Mouse (Mus musculus): ENCODE results near the gene Olfr984. TPM values are rescaled to one million over a fixed set of nuclear protein-coding genes. Genes with fewer than 3 reads are reported as not detected.

Gene Olfr984
- polyA plus RNA-seq, 1 experiment from 2014 or later = not detected

DNA sequence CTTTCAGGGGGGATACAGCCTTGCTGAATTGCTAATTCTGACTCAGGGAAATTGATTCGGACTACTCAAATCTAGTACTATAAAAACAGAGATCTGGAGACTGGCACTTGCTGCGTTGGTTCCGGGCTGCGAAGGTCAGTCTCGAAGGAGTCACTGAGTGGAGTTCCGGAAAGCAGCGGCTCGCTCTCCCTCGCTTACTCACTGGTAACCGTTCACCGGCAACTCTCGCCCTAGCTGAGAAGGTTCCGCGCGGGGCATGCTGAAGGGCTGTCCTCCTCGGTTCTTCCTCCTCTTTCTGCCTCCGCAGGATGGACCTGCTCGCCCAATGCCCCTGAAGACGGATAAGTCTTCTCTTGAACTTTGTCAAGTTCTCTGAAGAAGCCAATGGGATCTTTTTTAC, 63.9 kb downstream of the Olfr984 start:
- Histone ChIP-seq H3K27ac (replicated peaks) (no peak overlapping the region), H3K4me2 (replicated peaks) (no peak overlapping the region), H3K9ac (replicated peaks) (no peak overlapping the region), H3K9me3 (no peaks in the 10 kb centered on the region), H3K27me3 (no peaks in the 10 kb centered on the region), H3K36me3 (no peaks in the 10 kb centered on the region), H3K4me3 (no peak overlapping the region), H3K4me1 (no peaks in the 10 kb centered on the region)
- ATAC-seq (ENCODE audit: low FRiP score, low read depth) = no peak
- 91% methylated on average over 19 of the region's 19 CpGs for WGBS

Other genes starting within 250 kb of the Olfr984 start
- gene Olfr972, start 247.8 kb downstream of the Olfr984 start, polyA plus RNA-seq (2016; fragmentation: Nextera tagmentation; extraction: Ambion mirVana) = not detected in 2 replicates
- not detected in 2 replicates for gene Olfr229, start 206.9 kb downstream of the Olfr984 start, polyA plus RNA-seq (2016; fragmentation: Nextera tagmentation; extraction: Ambion mirVana)
- gene Olfr974, start 176.7 kb downstream of the Olfr984 start, polyA plus RNA-seq (2016; fragmentation: Nextera tagmentation; extraction: Ambion mirVana) = not detected in 2 replicates
- not detected in 2 replicates for gene Olfr975, start 162.2 kb downstream of the Olfr984 start, polyA plus RNA-seq (2016; fragmentation: Nextera tagmentation; extraction: Ambion mirVana)
- not detected in 2 replicates for gene Olfr976, start 153.1 kb downstream of the Olfr984 start, polyA plus RNA-seq (2016; fragmentation: Nextera tagmentation; extraction: Ambion mirVana)
- not detected in 2 replicates for gene Olfr978, start 122.1 kb downstream of the Olfr984 start, polyA plus RNA-seq (2016; fragmentation: Nextera tagmentation; extraction: Ambion mirVana)
- gene Olfr979, start 110.7 kb downstream of the Olfr984 start, polyA plus RNA-seq (2016; fragmentation: Nextera tagmentation; extraction: Ambion mirVana) = not detected in 2 replicates
- gene Olfr980, start 104.6 kb downstream of the Olfr984 start, polyA plus RNA-seq (2016; fragmentation: Nextera tagmentation; extraction: Ambion mirVana) = not detected in 2 replicates
- gene Olfr981, start 92.7 kb downstream of the Olfr984 start, polyA plus RNA-seq (2016; fragmentation: Nextera tagmentation; extraction: Ambion mirVana) = not detected in 2 replicates
- not detected in 2 replicates for gene Olfr982, start 40.4 kb downstream of the Olfr984 start, polyA plus RNA-seq (2016; fragmentation: Nextera tagmentation; extraction: Ambion mirVana)
- gene Olfr983, start 20.6 kb downstream of the Olfr984 start, polyA plus RNA-seq (2016; fragmentation: Nextera tagmentation; extraction: Ambion mirVana) = not detected in 2 replicates
- gene Olfr985, start 16.0 kb upstream of the Olfr984 start, polyA plus RNA-seq (2016; fragmentation: Nextera tagmentation; extraction: Ambion mirVana) = not detected in 2 replicates
- not detected in 2 replicates for gene Tmem225, start 33.9 kb upstream of the Olfr984 start, polyA plus RNA-seq (2016; fragmentation: Nextera tagmentation; extraction: Ambion mirVana)
- gene Olfr986, start 66.7 kb upstream of the Olfr984 start, polyA plus RNA-seq (2016; fragmentation: Nextera tagmentation; extraction: Ambion mirVana) = not detected in 2 replicates
- gene Zfp202, start 78.1 kb upstream of the Olfr984 start, polyA plus RNA-seq (2016; fragmentation: Nextera tagmentation; extraction: Ambion mirVana) = 8.4 and 9.1 TPM in 2 replicates
- gene Scn3b, start 155.0 kb upstream of the Olfr984 start, polyA plus RNA-seq (2016; fragmentation: Nextera tagmentation; extraction: Ambion mirVana) = 34.4 and 35.1 TPM in 2 replicates